Mouse (Mus musculus): ENCODE data around the gene Pcmt1. TPM values are rescaled to one million over a fixed set of nuclear protein-coding genes. Genes with fewer than 3 reads are reported as not detected.

Pcmt1 gene
- polyA plus RNA-seq, 1 experiment from 2014 or later = 124 TPM

GRCm38 (mm10) chr10:7586771-7587170, 94.2 kb downstream of the Pcmt1 start:
- WGBS = 64% methylated on average over 2 of the region's 2 CpGs
- H3K27ac ChIP-seq (replicated peaks) = no peak overlapping the region
- peaks cover 17% of the 10 kb centered on the region for H3K27me3 ChIP-seq
- no peak overlapping the region for H3K4me3 ChIP-seq (replicated peaks)
- H3K4me1 ChIP-seq = peaks cover 7% of the 10 kb centered on the region
- H3K36me3 ChIP-seq = no peaks in the 10 kb centered on the region
- no peak overlapping the region for H3K4me2 ChIP-seq (replicated peaks)
- no peaks in the 10 kb centered on the region for H3K9me3 ChIP-seq (replicated peaks)
- no peak overlapping the region for H3K9ac ChIP-seq
- ATAC-seq (ENCODE audit: insufficient number of reproducible peaks, low FRiP score, low TSS enrichment, low read depth) = no peak

- Histone ChIP-seq H3K9ac (no peak overlapping the region), H3K36me3 (no peaks in the 10 kb centered on the region), H3K4me1 (no peaks in the 10 kb centered on the region), H3K27ac (replicated peaks) (no peak overlapping the region), H3K4me2 (replicated peaks) (no peak overlapping the region), H3K4me3 (replicated peaks) (no peak overlapping the region), H3K27me3 (no peaks in the 10 kb centered on the region), H3K9me3 (replicated peaks) (no peaks in the 10 kb centered on the region)
- 51% methylated on average over 7 of the region's 7 CpGs for WGBS
- ATAC-seq (ENCODE audit: insufficient number of reproducible peaks, low FRiP score, low TSS enrichment, low read depth) = no peak
Measured at GRCm38 (mm10) chr10:7582891-7583557, 97.9 kb downstream of the Pcmt1 start.

GRCm38 (mm10) chr10:7582157-7582890, 98.6 kb downstream of the Pcmt1 start:
- H3K4me2 ChIP-seq (replicated peaks) = no peak overlapping the region
- no peaks in the 10 kb centered on the region for H3K4me1 ChIP-seq
- H3K27me3 ChIP-seq = no peaks in the 10 kb centered on the region
- H3K9ac ChIP-seq = no peak overlapping the region
- WGBS = 34% methylated on average over 11 of the region's 11 CpGs
- H3K4me3 ChIP-seq (replicated peaks) = no peak overlapping the region
- H3K36me3 ChIP-seq = no peaks in the 10 kb centered on the region
- H3K27ac ChIP-seq (replicated peaks) = no peak overlapping the region
- no peak for ATAC-seq (ENCODE audit: insufficient number of reproducible peaks, low FRiP score, low TSS enrichment, low read depth)
- H3K9me3 ChIP-seq (replicated peaks) = no peaks in the 10 kb centered on the region

- Histone ChIP-seq H3K27ac (replicated peaks) (no peak overlapping the region), H3K4me3 (replicated peaks) (no peak overlapping the region), H3K4me1 (no peaks in the 10 kb centered on the region), H3K4me2 (replicated peaks) (no peak overlapping the region), H3K9ac (no peak overlapping the region), H3K9me3 (replicated peaks) (no peaks in the 10 kb centered on the region), H3K27me3 (no peaks in the 10 kb centered on the region), H3K36me3 (no peaks in the 10 kb centered on the region)
- no peak for ATAC-seq (ENCODE audit: insufficient number of reproducible peaks, low FRiP score, low TSS enrichment, low read depth)
- WGBS = 85% methylated on average over 2 of the region's 2 CpGs
Measured at GRCm38 (mm10) chr10:7581401-7581800, 99.5 kb downstream of the Pcmt1 start.

Other genes with a start within 250 kb of the Pcmt1 start
- 1.8 and 2.5 TPM in 2 replicates for gene Ulbp1, start 207.5 kb downstream of the Pcmt1 start, polyA plus RNA-seq (2015; fragmentation: Nextera tagmentation; extraction: Ambion mirVana)
- 3.0 and 4.0 TPM in 2 replicates for gene Lrp11, start 91.3 kb downstream of the Pcmt1 start, polyA plus RNA-seq (2015; fragmentation: Nextera tagmentation; extraction: Ambion mirVana)
- 38.2 and 38.3 TPM in 2 replicates for gene Nup43, start 13.6 kb downstream of the Pcmt1 start, polyA plus RNA-seq (2015; fragmentation: Nextera tagmentation; extraction: Ambion mirVana)
- gene Lats1, start 78 bp upstream of the Pcmt1 start, polyA plus RNA-seq (2015; fragmentation: Nextera tagmentation; extraction: Ambion mirVana) = 8.7 and 9.0 TPM in 2 replicates
- gene Katna1, start 44.9 kb upstream of the Pcmt1 start, polyA plus RNA-seq (2015; fragmentation: Nextera tagmentation; extraction: Ambion mirVana) = 53.7 and 58.5 TPM in 2 replicates
- gene Ginm1, start 111.7 kb upstream of the Pcmt1 start, polyA plus RNA-seq (2015; fragmentation: Nextera tagmentation; extraction: Ambion mirVana) = 86.8 and 87.3 TPM in 2 replicates
- 36.7 and 37.5 TPM in 2 replicates for gene Ppil4, start 111.8 kb upstream of the Pcmt1 start, polyA plus RNA-seq (2015; fragmentation: Nextera tagmentation; extraction: Ambion mirVana)
- 0.21 TPM in 2 replicates for gene Zc3h12d, start 151.3 kb upstream of the Pcmt1 start, polyA plus RNA-seq (2015; fragmentation: Nextera tagmentation; extraction: Ambion mirVana)